Mouse (Mus musculus) liver, embryonic 11.5 days (tissue): ENCODE measurements around the gene Sf3a1. TPM values are rescaled to one million over a fixed set of nuclear protein-coding genes. Genes with fewer than 3 reads are reported as not detected.

Experiments used
- ATAC-seq: fragments of 200-750 bp; cut with Nextera tagmentation; replicated peaks from 2 replicates; pipeline ENCODE4 v1.8.0; 2017; ENCODE audit warnings: moderate number of reproducible peaks, mild to moderate bottlenecking, moderate TSS enrichment, moderate library complexity; ENCODE audit not compliant: low FRiP score
- DNase-seq: peaks from one replicate; pipeline ENCODE4 v3.0.0-alpha.2; 2017; ENCODE audit warnings: low spot score
- H3K27ac ChIP-seq: fragments of 300-500 bp; sonication (generic); 2 replicates; pipeline ENCODE4 v1.5.1; 2014; ENCODE audit warnings: mild to moderate bottlenecking, low read depth, low read length, control low read depth
- H3K27me3 ChIP-seq: fragments of 300-500 bp; sonication (generic); replicated peaks from 2 replicates; pipeline ENCODE4 v1.6.1; 2014; ENCODE audit warnings: low read length, mixed read lengths; ENCODE audit not compliant: control insufficient read depth, insufficient read depth
- H3K36me3 ChIP-seq: fragments of 300-500 bp; sonication (generic); 2 replicates; pipeline ENCODE4 v1.6.1; 2014; ENCODE audit warnings: mild to moderate bottlenecking, low read length, moderate library complexity, mixed read lengths; ENCODE audit not compliant: control insufficient read depth, insufficient read depth
- H3K4me1 ChIP-seq: fragments of 300-500 bp; sonication (generic); replicated peaks from 2 replicates; pipeline ENCODE4 v1.6.1; 2014; ENCODE audit warnings: low read length, mixed read lengths; ENCODE audit not compliant: control insufficient read depth, insufficient read depth
- H3K4me2 ChIP-seq: fragments of 300-500 bp; sonication (generic); 2 replicates; pipeline ENCODE4 v1.6.1; 2014; ENCODE audit warnings: mild to moderate bottlenecking, control low read depth, moderate library complexity
- H3K4me3 ChIP-seq: fragments of 300-500 bp; sonication (generic); 2 replicates; pipeline ENCODE4 v1.5.1; 2014; ENCODE audit warnings: low read depth, low read length, control low read depth
- H3K9ac ChIP-seq: fragments of 300-500 bp; sonication (generic); 2 replicates; pipeline ENCODE4 v1.6.1; 2014; ENCODE audit warnings: low read depth, low read length, control low read depth
- H3K9me3 ChIP-seq: fragments of 300-500 bp; sonication (generic); 2 replicates; pipeline ENCODE4 v1.6.1; 2016; ENCODE audit warnings: low read length, inconsistent platforms, mixed read lengths; ENCODE audit not compliant: control insufficient read depth
- WGBS: fragments of 180-500 bp; shearing (Covaris S2); extraction: QIAGEN DNeasy Blood & Tissue Kit; methylation state at CpG from one replicate; pipeline ENCODE4 v1.1.7; 2014; 5-methylcytosine and 5-hydroxymethylcytosine counted together
- polyA plus RNA-seq: library from polyadenylated mRNA; unstranded; fragments of >200 nt; fragmentation: Nextera tagmentation; extraction: Ambion mirVana; gene quantifications from 2 replicates; pipeline ENCODE4 v1.2.1, GENCODE M21; 2014

Gene Sf3a1
- polyA plus RNA-seq, 1 experiment from 2014 or later = 76.0 TPM

- no peaks in the 10 kb centered on the region for H3K36me3 ChIP-seq
- H3K27ac ChIP-seq = no peak overlapping the region
- WGBS = 85% methylated on average over 11 of the region's 11 CpGs
- peaks cover 7% of the 10 kb centered on the region for H3K4me1 ChIP-seq
- ATAC-seq (no peak), DNase-seq (no peak)
- H3K4me3 ChIP-seq = no peak overlapping the region
- H3K4me2 ChIP-seq = no peak overlapping the region
- no peak overlapping the region for H3K9ac ChIP-seq
- H3K9me3 ChIP-seq = no peaks in the 10 kb centered on the region
- H3K27me3 ChIP-seq = no peaks in the 10 kb centered on the region
Measured at GRCm38 (mm10) chr11:4201981-4202700, 42.0 kb downstream of the Sf3a1 start.

GRCm38 (mm10) chr11:4202995-4203704 is 43.0 kb downstream of the Sf3a1 start:
- WGBS = 58% methylated on average over 12 of the region's 12 CpGs
- Histone ChIP-seq H3K27ac (0 out of 2 replicates have a peak overlapping the region, but pooled peaks have one; percentile 1), H3K4me3 (no peak overlapping the region), H3K4me2 (no peak overlapping the region), H3K27me3 (no peaks in the 10 kb centered on the region), H3K4me1 (peaks cover 7% of the 10 kb centered on the region), H3K36me3 (no peaks in the 10 kb centered on the region), H3K9me3 (no peaks in the 10 kb centered on the region), H3K9ac (no peak overlapping the region)
- DNase-seq = no peak
- no peak for ATAC-seq

GRCm38 (mm10) chr11:4203705-4204074 is 43.5 kb downstream of the Sf3a1 start:
- WGBS = 54% methylated on average over 2 of the region's 2 CpGs
- Histone ChIP-seq H3K9ac (no peak overlapping the region), H3K9me3 (no peaks in the 10 kb centered on the region), H3K36me3 (no peaks in the 10 kb centered on the region), H3K4me3 (no peak overlapping the region), H3K27me3 (no peaks in the 10 kb centered on the region), H3K4me1 (peaks cover 7% of the 10 kb centered on the region), H3K4me2 (no peak overlapping the region), H3K27ac (no peak overlapping the region)
- no peak for ATAC-seq
- no peak for DNase-seq

GRCm38 (mm10) chr11:4205097-4205655 is 45.0 kb downstream of the Sf3a1 start:
- H3K36me3 ChIP-seq = no peaks in the 10 kb centered on the region
- H3K4me1 ChIP-seq = peaks cover 7% of the 10 kb centered on the region
- H3K9me3 ChIP-seq = no peaks in the 10 kb centered on the region
- H3K9ac ChIP-seq = no peak overlapping the region
- H3K27ac ChIP-seq = no peak overlapping the region
- H3K27me3 ChIP-seq = no peaks in the 10 kb centered on the region
- 82% methylated on average over 5 of the region's 5 CpGs for WGBS
- no peak overlapping the region for H3K4me3 ChIP-seq
- ATAC-seq (no peak), DNase-seq (no peak)
- no peak overlapping the region for H3K4me2 ChIP-seq

GRCm38 (mm10) chr11:4205951-4206350 is 45.8 kb downstream of the Sf3a1 start:
- 87% methylated on average over 7 of the region's 7 CpGs for WGBS
- ATAC-seq = no peak

GRCm38 (mm10) chr11:4206563-4206962 is 46.4 kb downstream of the Sf3a1 start:
- DNase-seq = no peak
- no peak overlapping the region for H3K9ac ChIP-seq
- no peaks in the 10 kb centered on the region for H3K9me3 ChIP-seq
- no peak overlapping the region for H3K27ac ChIP-seq
- no peaks in the 10 kb centered on the region for H3K27me3 ChIP-seq
- ATAC-seq = no peak
- WGBS = 45% methylated on average over 6 of the region's 6 CpGs
- H3K4me1 ChIP-seq = peaks cover 7% of the 10 kb centered on the region
- H3K4me2 ChIP-seq = no peak overlapping the region
- no peak overlapping the region for H3K4me3 ChIP-seq
- no peaks in the 10 kb centered on the region for H3K36me3 ChIP-seq

More at GRCm38 (mm10) chr11:4205951-4206350, 45.8 kb downstream of the Sf3a1 start:
- H3K4me1 ChIP-seq = peaks cover 7% of the 10 kb centered on the region
- no peaks in the 10 kb centered on the region for H3K36me3 ChIP-seq
- no peaks in the 10 kb centered on the region for H3K27me3 ChIP-seq
- H3K9me3 ChIP-seq = no peaks in the 10 kb centered on the region
- no peak overlapping the region for H3K4me2 ChIP-seq
- DNase-seq = no peak
- no peak overlapping the region for H3K27ac ChIP-seq
- no peak overlapping the region for H3K4me3 ChIP-seq
- H3K9ac ChIP-seq = no peak overlapping the region

- DNase-seq (no peak), ATAC-seq (no peak)
- Histone ChIP-seq H3K36me3 (no peaks in the 10 kb centered on the region), H3K4me2 (no peak overlapping the region), H3K9ac (no peak overlapping the region), H3K4me1 (peaks cover 7% of the 10 kb centered on the region), H3K27ac (no peak overlapping the region), H3K9me3 (no peaks in the 10 kb centered on the region), H3K4me3 (no peak overlapping the region), H3K27me3 (no peaks in the 10 kb centered on the region)
- 92% methylated on average over 9 of the region's 9 CpGs for WGBS
Measured at GRCm38 (mm10) chr11:4207655-4208054, 47.5 kb downstream of the Sf3a1 start.

- ATAC-seq (no peak), DNase-seq (no peak)
- no peaks in the 10 kb centered on the region for H3K9me3 ChIP-seq
- no peak overlapping the region for H3K9ac ChIP-seq
- no peak overlapping the region for H3K27ac ChIP-seq
- H3K36me3 ChIP-seq = no peaks in the 10 kb centered on the region; the same call in 1 of the 2 replicates
- H3K27me3 ChIP-seq = no peaks in the 10 kb centered on the region
- no peak overlapping the region for H3K4me2 ChIP-seq
- WGBS = 72% methylated on average over 5 of the region's 5 CpGs
- H3K4me1 ChIP-seq = no peaks in the 10 kb centered on the region
- no peak overlapping the region for H3K4me3 ChIP-seq
Measured at GRCm38 (mm10) chr11:4209556-4209955, 49.4 kb downstream of the Sf3a1 start.
